Mouse (Mus musculus): ENCODE data around the gene Rnf141. TPM values are rescaled to one million over a fixed set of nuclear protein-coding genes. Genes with fewer than 3 reads are reported as not detected.

The Rnf141 gene
- polyA plus RNA-seq, 1 experiment from 2014 or later, result 27.9 TPM

Other genes with a start within 250 kb of the Rnf141 start
- gene Sbf2, start 229.5 kb downstream of the Rnf141 start, polyA plus RNA-seq (2018), result 34.5 to 46.3 TPM (median 42.4 TPM) in 3 replicates
- 0.10 to 0.38 TPM (median 0.25 TPM) in 3 replicates for gene Adm, start 216.8 kb downstream of the Rnf141 start, polyA plus RNA-seq (2018)
- 28.1 to 43.7 TPM (median 33.5 TPM) in 3 replicates for gene Ampd3, start 76.3 kb downstream of the Rnf141 start, polyA plus RNA-seq (2018)
- 0.11 to 0.95 TPM (median 0.12 TPM) in 3 replicates for gene Lyve1, start 18.8 kb upstream of the Rnf141 start, polyA plus RNA-seq (2018)
- gene Mrvi1, start 138.0 kb upstream of the Rnf141 start, polyA plus RNA-seq (2018), result 0.04 to 0.43 TPM (median 0.12 TPM) in 3 replicates
- gene Ctr9, start 184.5 kb upstream of the Rnf141 start, polyA plus RNA-seq (2018), result 18.6 to 33.3 TPM (median 23.4 TPM) in 3 replicates
- gene Eif4g2, start 238.6 kb upstream of the Rnf141 start, polyA plus RNA-seq (2018), result 339 to 673 TPM (median 528 TPM) in 3 replicates